Mouse (Mus musculus) heart, embryonic 14.5 days (tissue): ENCODE measurements around the gene Celsr1. TPM values are rescaled to one million over a fixed set of nuclear protein-coding genes. Genes with fewer than 3 reads are reported as not detected.

ENCODE experiments used
- ATAC-seq: fragments of 200-750 bp; cut with Nextera tagmentation; 2 replicates; pipeline ENCODE4 v1.8.0; 2017; ENCODE audit warnings: low read depth, moderate TSS enrichment; ENCODE audit not compliant: insufficient number of reproducible peaks, insufficient read depth, low FRiP score
- H3K27ac ChIP-seq, 2 experiments: fragments of 200-500 bp in 1 of 2; fragments of 300-500 bp in 1 of 2; sonication (generic) in 1 of 2; replicated peaks in 1 of 2; 2 replicates each; pipeline ENCODE4 v1.5.1; 2012 to 2014; ENCODE audit warnings: low read depth in 2 of 2, low read length in 2 of 2, control low read depth in 1 of 2, mild to moderate bottlenecking in 1 of 2, mixed read lengths in 1 of 2; ENCODE audit not compliant: control insufficient read depth in 1 of 2, insufficient read depth in 1 of 2
- H3K27me3 ChIP-seq: fragments of 300-500 bp; sonication (generic); 2 replicates; pipeline ENCODE4 v1.6.1; 2014; ENCODE audit warnings: mild to moderate bottlenecking, low read length, control low read depth; ENCODE audit not compliant: control insufficient read depth, insufficient read depth
- H3K36me3 ChIP-seq: fragments of 300-500 bp; sonication (generic); 2 replicates; pipeline ENCODE4 v1.6.1; 2014; ENCODE audit warnings: mild to moderate bottlenecking, control low read depth, low read length, mixed read lengths; ENCODE audit not compliant: control insufficient read depth, insufficient read depth
- H3K4me1 ChIP-seq, 2 experiments: fragments of 200-500 bp in 1 of 2; fragments of 300-500 bp in 1 of 2; sonication (generic) in 1 of 2; 2 replicates each; pipeline ENCODE4 v1.6.1; 2012 to 2014; ENCODE audit warnings: low read length in 2 of 2, control low read depth in 1 of 2, mixed read lengths in 1 of 2; ENCODE audit not compliant: control insufficient read depth in 2 of 2, insufficient read depth in 2 of 2
- H3K4me2 ChIP-seq: fragments of 300-500 bp; sonication (generic); 2 replicates; pipeline ENCODE4 v1.6.1; 2014; ENCODE audit warnings: mild to moderate bottlenecking, low read length
- H3K4me3 ChIP-seq, 2 experiments: fragments of 200-500 bp in 1 of 2; fragments of 300-500 bp in 1 of 2; sonication (generic) in 1 of 2; 2 replicates each; pipeline ENCODE4 v1.5.1; 2012 to 2014; ENCODE audit warnings: low read length in 2 of 2, mild to moderate bottlenecking in 2 of 2, control low read depth in 1 of 2, low read depth in 1 of 2, moderate library complexity in 1 of 2; ENCODE audit not compliant: control insufficient read depth in 1 of 2, insufficient read depth in 1 of 2
- H3K9ac ChIP-seq: fragments of 300-500 bp; sonication (generic); 2 replicates; pipeline ENCODE4 v1.6.1; 2014; ENCODE audit warnings: mild to moderate bottlenecking, low read length
- H3K9me3 ChIP-seq: fragments of 300-500 bp; sonication (generic); 2 replicates; pipeline ENCODE4 v1.6.1; 2016; ENCODE audit warnings: low read length, control low read depth; ENCODE audit not compliant: control insufficient read depth
- WGBS: fragments of 180-500 bp; shearing (Covaris S2); extraction: QIAGEN DNeasy Blood & Tissue Kit; methylation state at CpG from one replicate; pipeline ENCODE4 v1.1.7; 2014; 5-methylcytosine and 5-hydroxymethylcytosine counted together
- polyA plus RNA-seq: library from polyadenylated mRNA; unstranded; fragments of >200 nt; fragmentation: Nextera tagmentation; extraction: Ambion mirVana; gene quantifications from 2 replicates; pipeline ENCODE4 v1.2.1, GENCODE M21; 2014

Gene Celsr1
- polyA plus RNA-seq, 1 experiment from 2014 or later: 3.1 TPM

- ATAC-seq: no peak
- WGBS: 93% methylated on average over 11 of the region's 11 CpGs
- H3K9me3 ChIP-seq: no peaks in the 10 kb centered on the region
Measured at GRCm38 (mm10) chr15:85921855-85922254, 111.7 kb downstream of the Celsr1 start.

GRCm38 (mm10) chr15:85919892-85920248 lies 113.7 kb downstream of the Celsr1 start:
- 80% methylated on average over 8 of the region's 8 CpGs for WGBS
- no peak overlapping the region for H3K9ac ChIP-seq
- no peak for ATAC-seq

More at GRCm38 (mm10) chr15:85921855-85922254, 111.7 kb downstream of the Celsr1 start:
- H3K27ac ChIP-seq: no peak overlapping the region
- peaks cover 15% of the 10 kb centered on the region; the same call in 1 of the 2 replicates for H3K36me3 ChIP-seq
- no peaks in the 10 kb centered on the region for H3K27me3 ChIP-seq
- no peak overlapping the region for H3K9ac ChIP-seq
- no peak overlapping the region for H3K4me2 ChIP-seq
- H3K4me3 ChIP-seq: no peak overlapping the region
- H3K4me1 ChIP-seq: peaks cover 0 to 2% of the 10 kb centered on the region in 2 experiments; a peak in 1 of 4 replicates

GRCm38 (mm10) chr15:85919191-85919891 lies 114.2 kb downstream of the Celsr1 start:
- 73% methylated on average over 8 of the region's 8 CpGs for WGBS
- no peak overlapping the region for H3K9ac ChIP-seq
- no peaks in the 10 kb centered on the region for H3K27me3 ChIP-seq
- no peak overlapping the region for H3K27ac ChIP-seq
- H3K4me2 ChIP-seq: no peak overlapping the region
- H3K4me1 ChIP-seq: peaks cover 0 to 2% of the 10 kb centered on the region in 2 experiments; a peak in 1 of 4 replicates
- 0 out of 2 replicates have a peak, but pooled peaks cover 2% of the 10 kb centered on the region for H3K9me3 ChIP-seq
- peaks cover 4% of the 10 kb centered on the region; the same call in 1 of the 2 replicates for H3K36me3 ChIP-seq
- H3K4me3 ChIP-seq: no peak overlapping the region
- ATAC-seq: no peak

More at GRCm38 (mm10) chr15:85919892-85920248, 113.7 kb downstream of the Celsr1 start:
- Histone ChIP-seq H3K36me3 (peaks cover 4% of the 10 kb centered on the region; the same call in 1 of the 2 replicates), H3K27me3 (no peaks in the 10 kb centered on the region), H3K27ac (no peak overlapping the region), H3K9me3 (0 out of 2 replicates have a peak, but pooled peaks cover 2% of the 10 kb centered on the region), H3K4me3 (no peak overlapping the region), H3K4me2 (no peak overlapping the region), H3K4me1 (peaks cover 0 to 2% of the 10 kb centered on the region in 2 experiments; a peak in 1 of 4 replicates)

- WGBS: 35% methylated on average over 2 of the region's 2 CpGs
- Histone ChIP-seq H3K27ac (no peak overlapping the region), H3K9me3 (0 out of 2 replicates have a peak, but pooled peaks cover 2% of the 10 kb centered on the region), H3K4me2 (no peak overlapping the region), H3K9ac (no peak overlapping the region), H3K36me3 (no peaks in the 10 kb centered on the region), H3K4me3 (no peak overlapping the region), H3K27me3 (no peaks in the 10 kb centered on the region), H3K4me1 (peaks cover 4 to 13% of the 10 kb centered on the region in 2 experiments; a peak in 2 of 4 replicates)
- no peak for ATAC-seq
Measured at GRCm38 (mm10) chr15:85913605-85914004, 120.0 kb downstream of the Celsr1 start.

GRCm38 (mm10) chr15:85909931-85910330 lies 123.6 kb downstream of the Celsr1 start:
- Histone ChIP-seq H3K9me3 (no peaks in the 10 kb centered on the region), H3K36me3 (no peaks in the 10 kb centered on the region), H3K4me2 (no peak overlapping the region), H3K27me3 (no peaks in the 10 kb centered on the region), H3K4me3 (no peak overlapping the region), H3K4me1 (peaks cover 4 to 13% of the 10 kb centered on the region in 2 experiments; a peak in 2 of 4 replicates), H3K27ac (no peak overlapping the region), H3K9ac (no peak overlapping the region)
- WGBS: 45% methylated on average over 10 of the region's 10 CpGs
- ATAC-seq: no peak; the same call in 1 of the 2 replicates

- WGBS: 63% methylated on average over 3 of the region's 3 CpGs
- Histone ChIP-seq H3K36me3 (no peaks in the 10 kb centered on the region), H3K4me1 (peaks cover 4 to 13% of the 10 kb centered on the region in 2 experiments; a peak in 2 of 4 replicates), H3K9me3 (no peaks in the 10 kb centered on the region), H3K27me3 (no peaks in the 10 kb centered on the region), H3K4me2 (no peak overlapping the region), H3K9ac (no peak overlapping the region), H3K4me3 (no peak overlapping the region), H3K27ac (no peak overlapping the region)
- ATAC-seq: no peak
Measured at GRCm38 (mm10) chr15:85909492-85909829, 124.1 kb downstream of the Celsr1 start.

- H3K27ac ChIP-seq: no peak overlapping the region
- H3K9me3 ChIP-seq: no peaks in the 10 kb centered on the region
- H3K4me3 ChIP-seq: no peak overlapping the region
- no peak overlapping the region for H3K4me2 ChIP-seq
- no peak overlapping the region for H3K9ac ChIP-seq
- WGBS: 85% methylated on average over 7 of the region's 7 CpGs
- peaks cover 4 to 13% of the 10 kb centered on the region in 2 experiments; a peak in 2 of 4 replicates for H3K4me1 ChIP-seq
- no peaks in the 10 kb centered on the region for H3K36me3 ChIP-seq
- H3K27me3 ChIP-seq: no peaks in the 10 kb centered on the region
- no peak for ATAC-seq
Measured at GRCm38 (mm10) chr15:85908660-85909491, 124.7 kb downstream of the Celsr1 start.
